Mouse (Mus musculus): ENCODE measurements around the gene Gm10309. TPM values are rescaled to one million over a fixed set of nuclear protein-coding genes. Genes with fewer than 3 reads are reported as not detected.

Gm10309 gene
- polyA plus RNA-seq, 1 experiment: not detected

- H3K27me3 ChIP-seq (replicated peaks): peaks cover 4% of the 10 kb centered on the region
- H3K4me3 ChIP-seq (replicated peaks): no peak overlapping the region
- TF ChIP-seq GATA1 (IDR thresholded peaks at IDR 0.05; ENCODE audit: borderline replicate concordance, low read length) (no peak), FLI1 (IDR thresholded peaks at IDR 0.05; ENCODE audit: low read length) (no peak)
- no peaks in the 10 kb centered on the region for H3K9me3 ChIP-seq
- no peaks in the 10 kb centered on the region for H3K36me3 ChIP-seq (replicated peaks; ENCODE audit: low read length)
- H3K4me1 ChIP-seq: peaks cover 25% of the 10 kb centered on the region
These were observed 38.2 kb downstream of the Gm10309 start for GRCm38 (mm10) chr17:86466871-86467270.

GRCm38 (mm10) chr17:86466412-86466811 is 38.6 kb downstream of the Gm10309 start:
- TF ChIP-seq FLI1 (IDR thresholded peaks at IDR 0.05; ENCODE audit: low read length) (no peak), GATA1 (IDR thresholded peaks at IDR 0.05; ENCODE audit: borderline replicate concordance, low read length) (no peak)

DNA sequence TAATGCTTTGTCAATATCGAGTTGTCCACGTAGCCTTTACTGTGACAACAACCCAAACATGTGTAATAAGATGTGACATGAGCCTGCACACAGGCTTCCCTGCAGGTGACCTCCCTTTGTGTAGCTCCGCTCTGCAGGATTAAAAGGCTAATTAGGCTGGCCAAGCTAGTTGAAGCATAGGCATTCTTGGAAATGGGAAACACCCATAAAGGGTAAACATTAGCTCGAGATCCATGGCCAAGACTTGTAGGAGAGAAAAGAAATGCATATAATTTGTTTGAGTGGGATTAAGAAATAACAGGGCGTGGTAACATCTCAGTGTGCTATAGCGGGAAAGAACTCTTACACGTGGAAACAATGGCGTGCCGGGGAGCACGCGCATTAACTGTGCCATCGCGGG is 39.2 kb downstream of the Gm10309 start:
- no peaks in the 10 kb centered on the region for H3K9me3 ChIP-seq
- peaks cover 4% of the 10 kb centered on the region for H3K27me3 ChIP-seq (replicated peaks)
- peaks cover 30% of the 10 kb centered on the region for H3K4me1 ChIP-seq
- no peak overlapping the region for H3K4me3 ChIP-seq (replicated peaks)
- H3K36me3 ChIP-seq (replicated peaks; ENCODE audit: low read length): no peaks in the 10 kb centered on the region
- TF ChIP-seq FLI1 (IDR thresholded peaks at IDR 0.05; ENCODE audit: low read length) (no peak), GATA1 (IDR thresholded peaks at IDR 0.05; ENCODE audit: borderline replicate concordance, low read length) (no peak)

More at GRCm38 (mm10) chr17:86466412-86466811, 38.6 kb downstream of the Gm10309 start:
- H3K4me1 ChIP-seq: peaks cover 28% of the 10 kb centered on the region
- no peak overlapping the region for H3K4me3 ChIP-seq (replicated peaks)
- no peaks in the 10 kb centered on the region for H3K9me3 ChIP-seq
- H3K36me3 ChIP-seq (replicated peaks; ENCODE audit: low read length): no peaks in the 10 kb centered on the region
- H3K27me3 ChIP-seq (replicated peaks): peaks cover 4% of the 10 kb centered on the region

- Histone ChIP-seq H3K4me1 (peaks cover 25% of the 10 kb centered on the region), H3K27me3 (replicated peaks) (peaks cover 4% of the 10 kb centered on the region), H3K4me3 (replicated peaks) (no peak overlapping the region), H3K36me3 (replicated peaks; ENCODE audit: low read length) (no peaks in the 10 kb centered on the region), H3K9me3 (no peaks in the 10 kb centered on the region)
- TF ChIP-seq GATA1 (IDR thresholded peaks at IDR 0.05; ENCODE audit: borderline replicate concordance, low read length): no peak
- TF ChIP-seq FLI1 (IDR thresholded peaks at IDR 0.05; ENCODE audit: low read length): no peak
These were observed 40.2 kb downstream of the Gm10309 start for GRCm38 (mm10) chr17:86464689-86465363.

DNA sequence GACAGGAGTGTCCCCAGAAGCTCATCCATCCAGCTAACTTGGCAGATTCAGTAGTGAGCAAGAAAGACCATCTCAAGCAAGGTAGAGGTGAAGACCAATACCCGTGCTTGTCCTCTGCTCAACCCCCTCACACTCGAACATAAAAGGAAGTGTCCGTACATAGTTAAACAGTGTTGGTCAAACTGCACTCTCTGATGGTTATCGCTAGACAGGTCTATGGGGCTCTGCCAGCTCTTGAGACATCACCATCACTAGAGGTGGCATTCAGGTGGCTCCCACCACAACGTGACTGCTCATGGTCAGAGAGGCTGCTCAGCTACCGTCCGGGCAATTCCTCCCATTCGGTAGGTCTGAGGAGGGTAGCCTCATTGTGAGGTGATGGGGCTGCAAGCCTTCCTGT is 40.8 kb downstream of the Gm10309 start:
- no peak for TF ChIP-seq GATA1 (IDR thresholded peaks at IDR 0.05; ENCODE audit: borderline replicate concordance, low read length)
- no peak for TF ChIP-seq FLI1 (IDR thresholded peaks at IDR 0.05; ENCODE audit: low read length)
- Histone ChIP-seq H3K4me1 (peaks cover 21% of the 10 kb centered on the region), H3K27me3 (replicated peaks) (peaks cover 4% of the 10 kb centered on the region), H3K36me3 (replicated peaks; ENCODE audit: low read length) (no peaks in the 10 kb centered on the region), H3K4me3 (replicated peaks) (no peak overlapping the region), H3K9me3 (no peaks in the 10 kb centered on the region)

- no peaks in the 10 kb centered on the region for H3K36me3 ChIP-seq (replicated peaks; ENCODE audit: low read length)
- no peak overlapping the region for H3K4me3 ChIP-seq (replicated peaks)
- peaks cover 19% of the 10 kb centered on the region for H3K4me1 ChIP-seq
- no peak for TF ChIP-seq GATA1 (IDR thresholded peaks at IDR 0.05; ENCODE audit: borderline replicate concordance, low read length)
- TF ChIP-seq FLI1 (IDR thresholded peaks at IDR 0.05; ENCODE audit: low read length): no peak
- H3K9me3 ChIP-seq: no peaks in the 10 kb centered on the region
- peaks cover 4% of the 10 kb centered on the region for H3K27me3 ChIP-seq (replicated peaks)
These were observed 41.7 kb downstream of the Gm10309 start for GRCm38 (mm10) chr17:86463369-86463768.

- H3K4me1 ChIP-seq: peaks cover 17% of the 10 kb centered on the region
- TF ChIP-seq FLI1 (IDR thresholded peaks at IDR 0.05; ENCODE audit: low read length) (no peak), GATA1 (IDR thresholded peaks at IDR 0.05; ENCODE audit: borderline replicate concordance, low read length) (no peak)
- no peaks in the 10 kb centered on the region for H3K9me3 ChIP-seq
- no peaks in the 10 kb centered on the region for H3K36me3 ChIP-seq (replicated peaks; ENCODE audit: low read length)
- no peaks in the 10 kb centered on the region for H3K27me3 ChIP-seq (replicated peaks)
- H3K4me3 ChIP-seq (replicated peaks): no peak overlapping the region
These were observed 44.2 kb downstream of the Gm10309 start for GRCm38 (mm10) chr17:86460645-86461430.

- H3K9me3 ChIP-seq: no peaks in the 10 kb centered on the region
- TF ChIP-seq FLI1 (IDR thresholded peaks at IDR 0.05; ENCODE audit: low read length): no peak
- TF ChIP-seq GATA1 (IDR thresholded peaks at IDR 0.05; ENCODE audit: borderline replicate concordance, low read length): no peak
These were observed 46.6 kb downstream of the Gm10309 start for GRCm38 (mm10) chr17:86458302-86458980.

DNA sequence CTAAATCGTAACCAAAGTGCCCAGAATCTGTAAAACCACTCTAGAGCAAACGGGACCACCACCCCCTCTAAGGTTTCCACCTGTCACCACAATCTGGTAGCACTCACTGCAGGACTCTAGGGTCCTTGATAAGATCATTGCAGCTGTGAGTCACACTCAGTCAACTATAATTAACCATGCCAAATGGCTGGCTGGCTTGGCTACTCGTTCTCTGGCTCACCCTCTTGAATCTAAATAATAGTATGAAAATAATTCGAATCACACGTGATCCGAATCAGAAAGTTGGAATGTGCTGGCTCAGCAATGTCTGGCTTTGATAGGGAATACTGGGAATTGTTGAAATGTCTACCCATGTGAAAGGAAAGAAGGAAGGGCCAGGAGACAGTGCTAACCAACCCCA is 48.5 kb downstream of the Gm10309 start:
- Histone ChIP-seq H3K9me3 (no peaks in the 10 kb centered on the region), H3K4me3 (replicated peaks) (no peak overlapping the region), H3K27me3 (replicated peaks) (no peaks in the 10 kb centered on the region), H3K4me1 (peaks cover 15% of the 10 kb centered on the region), H3K36me3 (replicated peaks; ENCODE audit: low read length) (no peaks in the 10 kb centered on the region)
- TF ChIP-seq GATA1 (IDR thresholded peaks at IDR 0.05; ENCODE audit: borderline replicate concordance, low read length) (no peak), FLI1 (IDR thresholded peaks at IDR 0.05; ENCODE audit: low read length) (no peak)

More at GRCm38 (mm10) chr17:86458302-86458980, 46.6 kb downstream of the Gm10309 start:
- Histone ChIP-seq H3K36me3 (replicated peaks; ENCODE audit: low read length) (no peaks in the 10 kb centered on the region), H3K4me1 (peaks cover 17% of the 10 kb centered on the region), H3K4me3 (replicated peaks) (no peak overlapping the region), H3K27me3 (replicated peaks) (no peaks in the 10 kb centered on the region)

Data from megakaryocyte, embryonic 14.5 days (primary cell).